Mouse (Mus musculus) frontal cortex, adult 2 months (tissue): ENCODE measurements around the gene Zgpat. TPM values are rescaled to one million over a fixed set of nuclear protein-coding genes. Genes with fewer than 3 reads are reported as not detected.

ENCODE experiments used
- DNase-seq, 2 experiments: peaks; one replicate each; pipeline ENCODE4 v3.0.0; 2022; ENCODE audit warnings: low spot score in 1 of 2; ENCODE audit errors: extremely low spot score in 1 of 2
- polyA plus RNA-seq: library from polyadenylated mRNA; depleted of rRNA; stranded (reverse); fragments of >200 nt; gene quantifications from 2 replicates; pipeline ENCODE4 v1.2.3, GENCODE M21; 2012

Gene Zgpat
- polyA plus RNA-seq, 1 experiment, result 93.7 TPM

- DNase-seq, result no peak
Measured at GRCm38 (mm10) chr2:181384463-181384862, 19.7 kb downstream of the Zgpat start.

DNA sequence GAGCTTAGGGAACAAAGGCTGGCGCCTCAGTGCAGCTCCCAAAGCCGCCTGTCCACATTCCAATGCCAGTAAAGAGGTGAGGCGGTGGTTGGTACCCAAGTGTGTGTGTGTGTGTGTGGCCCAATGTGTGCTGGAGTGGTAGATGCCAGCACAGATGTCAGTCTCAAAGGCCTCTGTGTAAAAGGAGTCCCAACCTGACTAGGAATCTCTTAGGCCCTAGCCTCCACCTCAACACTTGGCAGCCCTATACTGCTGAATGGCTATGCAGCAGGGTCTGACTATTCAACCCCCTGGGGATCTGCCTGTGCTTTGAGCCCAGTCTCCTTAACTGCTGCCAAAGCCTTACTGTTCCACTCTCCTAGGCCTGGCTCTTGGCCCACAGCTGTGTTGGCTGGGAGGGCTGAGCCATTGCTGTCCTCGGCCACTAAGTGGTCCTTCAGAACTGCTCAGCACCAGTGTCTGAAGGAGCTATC, 20.2 kb downstream of the Zgpat start:
- DNase-seq, result no peak

DNA sequence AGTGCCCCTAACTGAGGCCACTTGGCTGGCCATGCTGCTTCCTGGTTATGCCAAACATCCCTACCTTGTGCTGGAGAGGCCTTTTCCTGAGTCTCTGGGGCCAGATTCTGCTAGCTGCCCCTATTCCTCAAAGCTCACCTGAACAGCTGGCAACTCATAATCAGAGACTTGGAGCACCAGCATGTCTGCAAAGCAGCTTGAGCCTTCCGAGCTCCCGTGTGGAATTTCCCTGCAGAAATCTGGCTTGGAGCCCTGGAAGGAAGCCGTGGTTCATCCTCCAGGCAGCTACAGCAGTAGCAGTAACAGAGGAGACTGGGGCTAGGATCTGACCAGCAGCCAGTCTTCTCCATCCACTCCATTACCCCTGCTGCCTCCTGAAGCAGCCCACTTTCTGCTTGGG, 21.2 kb downstream of the Zgpat start:
- peak in 1 of 2 experiments; percentile 79 for DNase-seq

GRCm38 (mm10) chr2:181386663-181387210, 22.0 kb downstream of the Zgpat start:
- DNase-seq, result no peak

- DNase-seq, result no peak
Measured at GRCm38 (mm10) chr2:181390136-181390870, 25.6 kb downstream of the Zgpat start.

GRCm38 (mm10) chr2:181391022-181391421, 26.3 kb downstream of the Zgpat start:
- DNase-seq, result no peak

DNA sequence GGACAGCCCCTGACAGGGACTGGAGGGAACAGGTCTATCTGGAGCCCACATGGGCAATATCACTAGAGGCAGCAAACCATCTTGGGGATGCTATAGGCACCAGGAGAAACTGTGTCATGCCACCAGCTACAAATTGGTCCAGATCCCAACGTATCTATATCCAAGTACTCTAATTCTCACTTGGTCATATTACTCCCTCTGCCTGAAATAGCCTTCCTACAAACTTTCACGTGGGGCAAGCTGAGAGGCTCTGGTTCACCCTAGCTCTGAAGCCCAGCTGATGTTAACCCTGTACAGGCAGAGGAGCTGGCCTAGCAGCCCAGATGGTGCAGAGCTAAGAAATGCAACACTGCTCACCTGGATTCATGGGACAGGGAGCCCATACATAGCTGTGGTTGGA, 26.8 kb downstream of the Zgpat start:
- no peak for DNase-seq

DNA sequence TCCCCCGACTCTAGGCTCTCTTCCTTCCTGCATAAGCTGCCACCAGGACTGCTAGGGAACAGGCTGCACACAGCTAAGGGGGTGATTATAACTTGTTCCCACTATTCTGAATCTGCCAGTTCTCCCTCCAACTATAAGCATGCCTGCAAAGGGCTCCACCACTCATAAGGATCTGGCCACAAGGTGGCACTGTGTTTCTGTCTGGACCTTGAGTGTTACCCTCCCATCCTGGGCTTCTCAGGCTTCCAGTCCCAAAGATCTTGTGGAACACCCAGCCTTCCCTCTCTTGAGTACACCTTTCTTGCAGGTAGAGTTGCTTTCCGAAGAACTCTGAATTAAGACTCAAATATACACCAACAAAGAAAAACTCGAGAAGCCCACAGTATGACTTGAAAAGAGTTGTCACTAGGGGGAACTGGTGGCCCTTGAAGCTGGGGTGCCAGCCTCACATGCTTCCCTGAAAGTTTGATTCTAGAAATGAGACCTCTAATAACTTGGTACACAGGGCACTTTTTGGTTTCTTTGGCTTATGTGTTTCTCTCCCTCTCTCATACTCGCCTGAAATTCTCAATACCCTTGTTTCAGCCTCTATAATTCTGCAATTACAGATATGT, 28.0 kb downstream of the Zgpat start:
- DNase-seq, result peak; percentile 67 to 95

DNA sequence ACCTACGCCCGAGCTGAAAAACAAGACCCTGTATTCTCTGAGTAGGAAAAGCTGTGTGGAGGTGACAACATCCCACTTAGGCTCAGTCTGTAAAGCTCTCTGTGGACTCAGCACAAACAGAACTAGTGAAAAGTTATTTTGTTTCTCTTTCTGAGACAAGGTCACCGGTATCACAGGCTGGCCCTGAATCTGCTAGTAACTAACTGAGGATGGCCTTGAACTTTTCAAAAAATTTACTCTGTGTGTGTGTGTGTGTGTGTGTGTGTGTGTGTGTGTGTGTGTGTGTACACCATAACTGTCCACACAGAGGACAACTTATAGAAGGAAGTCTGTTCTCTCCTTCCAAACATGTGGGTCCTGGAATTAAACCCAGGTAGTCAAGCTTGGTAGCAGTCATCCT, 29.4 kb downstream of the Zgpat start:
- no peak for DNase-seq

- no peak for DNase-seq
Measured at GRCm38 (mm10) chr2:181397207-181397761, 32.6 kb downstream of the Zgpat start.

DNA sequence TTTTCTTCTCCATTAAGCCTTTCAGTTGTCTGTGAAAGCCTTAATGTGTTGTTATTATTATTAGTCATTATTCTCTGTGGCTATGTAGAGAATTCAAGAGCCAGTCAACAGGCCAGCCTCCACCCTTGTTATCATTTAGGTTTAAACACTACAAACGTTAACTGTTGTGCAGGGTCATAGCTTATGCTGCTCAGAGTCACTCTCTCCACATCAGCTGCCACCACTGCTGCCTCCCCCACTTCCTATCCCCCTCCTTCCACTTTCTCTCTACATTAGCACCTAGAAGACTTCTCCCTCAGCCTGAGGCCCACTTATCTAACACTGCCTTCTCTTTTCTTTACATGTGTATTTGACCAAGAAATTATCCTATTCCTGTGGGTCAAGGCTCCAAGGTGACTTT, 36.8 kb downstream of the Zgpat start:
- DNase-seq, result no peak

DNA sequence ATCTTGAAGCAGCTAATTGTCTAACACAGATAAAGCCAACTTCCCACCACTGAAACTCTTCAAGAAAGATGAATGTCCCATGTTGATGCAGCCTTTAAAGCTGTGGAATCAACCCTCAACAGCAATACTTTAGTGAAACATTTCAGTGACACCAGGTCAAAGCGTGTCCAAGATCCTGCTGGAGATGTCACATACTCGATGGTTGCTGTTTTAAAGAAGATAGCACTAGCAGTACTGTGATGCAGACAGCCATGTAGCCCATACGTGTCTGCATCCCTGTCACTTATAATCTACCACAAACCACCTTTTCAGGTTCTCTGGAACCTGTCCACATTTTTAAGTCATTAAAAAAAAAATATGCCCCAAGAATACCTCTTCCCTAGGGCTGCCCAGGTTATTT, 39.0 kb downstream of the Zgpat start:
- DNase-seq, result no peak

DNA sequence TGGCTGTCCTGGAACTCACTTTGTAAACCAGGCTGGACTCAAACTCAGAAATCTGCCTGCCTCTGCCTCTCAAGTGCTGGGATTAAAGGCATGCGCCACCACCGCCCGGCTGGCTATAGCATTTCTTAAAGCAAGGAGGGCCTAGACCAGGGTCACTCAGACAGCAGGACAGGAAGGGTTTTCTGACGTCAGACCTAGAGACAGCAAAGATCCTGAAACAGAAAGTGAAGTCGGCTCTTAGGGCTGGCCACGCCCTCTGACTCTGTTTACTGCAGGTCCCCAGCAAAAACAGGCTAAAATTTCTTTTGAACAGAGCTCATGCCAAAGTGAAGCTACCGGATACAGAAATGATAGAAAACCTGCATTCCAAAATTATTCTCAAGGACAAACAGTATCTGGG, 44.9 kb downstream of the Zgpat start:
- no peak for DNase-seq

GRCm38 (mm10) chr2:181410760-181411473, 46.2 kb downstream of the Zgpat start:
- DNase-seq, result peak in 1 of 2 experiments; percentile 77

GRCm38 (mm10) chr2:181413141-181413540, 48.4 kb downstream of the Zgpat start:
- DNase-seq, result no peak

GRCm38 (mm10) chr2:181415945-181416344, 51.2 kb downstream of the Zgpat start:
- DNase-seq, result no peak

GRCm38 (mm10) chr2:181419359-181419758, 54.6 kb downstream of the Zgpat start:
- DNase-seq, result no peak

- DNase-seq, result peak; percentile 78 to 83
Measured at GRCm38 (mm10) chr2:181420426-181420825, 55.7 kb downstream of the Zgpat start.

DNA sequence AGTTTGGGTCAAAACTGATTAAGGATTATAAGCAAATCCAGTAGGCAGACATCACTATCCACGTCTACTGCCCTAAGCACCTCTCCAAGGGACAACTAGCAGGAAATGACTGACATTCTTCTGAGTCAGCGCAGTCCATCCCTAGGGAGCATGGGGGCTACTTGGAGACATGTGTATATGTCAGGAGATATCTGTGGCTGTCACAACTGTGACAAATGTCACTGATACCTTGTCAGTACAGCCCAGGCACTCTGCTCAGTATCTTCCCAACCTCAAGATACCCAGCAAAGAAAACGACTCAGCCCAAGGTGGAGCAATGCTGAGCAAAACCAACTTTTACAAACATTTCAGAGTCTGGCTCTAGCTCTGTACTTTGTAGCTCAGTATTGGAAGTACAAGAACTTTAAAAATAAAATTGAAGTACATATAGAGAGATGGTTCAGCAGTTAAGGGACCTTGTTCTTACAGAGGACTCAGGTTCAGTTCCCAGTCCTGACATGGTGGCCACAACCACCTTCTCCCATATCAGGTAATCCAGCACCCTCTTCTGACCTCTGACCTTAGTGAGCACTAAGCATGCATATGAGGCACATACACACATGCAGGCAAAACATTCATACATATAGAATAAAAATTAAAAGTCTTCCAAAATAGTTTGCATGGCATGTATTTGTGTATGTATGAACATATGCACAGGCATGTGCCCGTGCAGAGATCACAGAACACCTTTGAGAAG, 56.3 kb downstream of the Zgpat start:
- no peak for DNase-seq

- no peak for DNase-seq
Measured at GRCm38 (mm10) chr2:181423834-181424233, 59.1 kb downstream of the Zgpat start.
